Mouse (Mus musculus) kidney, embryonic 14.5 days (tissue): ENCODE data around the gene Pdia5. TPM values are rescaled to one million over a fixed set of nuclear protein-coding genes. Genes with fewer than 3 reads are reported as not detected.

Experiments
- ATAC-seq: fragments of 200-750 bp; cut with Nextera tagmentation; 2 replicates; pipeline ENCODE4 v1.8.0; 2017; ENCODE audit warnings: moderate number of reproducible peaks, mild to moderate bottlenecking, moderate TSS enrichment, moderate library complexity; ENCODE audit not compliant: low FRiP score, low TSS enrichment
- H3K27ac ChIP-seq: fragments of 300-500 bp; sonication (generic); 2 replicates; pipeline ENCODE4 v1.5.1; 2014; ENCODE audit warnings: low read depth, mild to moderate bottlenecking, low read length, moderate library complexity, mixed read lengths
- H3K27me3 ChIP-seq: fragments of 300-500 bp; sonication (generic); 2 replicates; pipeline ENCODE4 v1.6.1; 2014; ENCODE audit warnings: mild to moderate bottlenecking, low read length; ENCODE audit not compliant: control insufficient read depth, insufficient read depth
- H3K36me3 ChIP-seq: fragments of 300-500 bp; sonication (generic); 2 replicates; pipeline ENCODE4 v1.6.1; 2014; ENCODE audit warnings: low read length, mixed read lengths; ENCODE audit not compliant: control insufficient read depth, insufficient read depth
- H3K4me1 ChIP-seq: fragments of 300-500 bp; sonication (generic); 2 replicates; pipeline ENCODE4 v1.6.1; 2014; ENCODE audit warnings: low read length, mixed read lengths; ENCODE audit not compliant: control insufficient read depth, insufficient read depth
- H3K4me2 ChIP-seq: fragments of 300-500 bp; sonication (generic); replicated peaks from 2 replicates; pipeline ENCODE4 v1.6.1; 2014; ENCODE audit warnings: low read depth, mild to moderate bottlenecking, low read length
- H3K4me3 ChIP-seq: fragments of 300-500 bp; sonication (generic); 2 replicates; pipeline ENCODE4 v1.5.1; 2014; ENCODE audit warnings: mild to moderate bottlenecking, low read length
- H3K9ac ChIP-seq: fragments of 300-500 bp; sonication (generic); 2 replicates; pipeline ENCODE4 v1.6.1; 2014; ENCODE audit warnings: low read depth, mild to moderate bottlenecking, low read length, moderate library complexity
- H3K9me3 ChIP-seq: fragments of 300-500 bp; sonication (generic); 2 replicates; pipeline ENCODE4 v1.6.1; 2016; ENCODE audit warnings: low read length; ENCODE audit not compliant: control insufficient read depth
- WGBS: fragments of 180-500 bp; shearing (Covaris S2); extraction: QIAGEN DNeasy Blood & Tissue Kit; methylation state at CpG from one replicate; pipeline ENCODE4 v1.1.7; 2014; 5-methylcytosine and 5-hydroxymethylcytosine counted together
- polyA plus RNA-seq: library from polyadenylated mRNA; unstranded; fragments of >200 nt; fragmentation: Nextera tagmentation; extraction: Ambion mirVana; gene quantifications from 2 replicates; pipeline ENCODE4 v1.2.1, GENCODE M21; 2014

The Pdia5 gene
- polyA plus RNA-seq, 1 experiment from 2014 or later = 20.8 TPM

GRCm38 (mm10) chr16:35458297-35458696 is 32.4 kb downstream of the Pdia5 start:
- H3K36me3 ChIP-seq = peaks cover 25% of the 10 kb centered on the region; the same call in 1 of the 2 replicates
- ATAC-seq = peak; percentile 79

DNA sequence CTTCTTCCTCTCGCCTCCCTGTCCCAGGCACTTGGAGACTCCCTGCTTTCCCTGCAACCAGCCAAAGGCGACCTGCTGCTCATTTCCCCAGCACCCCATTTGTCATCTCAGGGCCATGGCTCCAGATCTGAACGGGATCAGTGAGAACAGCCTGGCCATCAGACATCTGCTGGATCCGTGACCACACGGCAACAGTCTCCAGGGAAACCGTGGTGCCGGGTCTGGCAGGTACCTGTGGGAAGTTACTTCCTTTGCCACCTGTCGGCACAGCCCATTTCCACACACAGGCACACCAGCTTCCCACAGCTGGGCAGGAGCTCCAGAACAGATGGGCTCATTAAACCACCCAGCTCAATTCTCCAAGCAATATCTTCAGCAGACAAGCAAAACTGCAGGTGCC is 33.2 kb downstream of the Pdia5 start:
- Histone ChIP-seq H3K9ac (no peak overlapping the region), H3K9me3 (no peaks in the 10 kb centered on the region), H3K4me3 (no peak overlapping the region), H3K27ac (no peak overlapping the region), H3K4me2 (no peak overlapping the region), H3K36me3 (peaks cover 25% of the 10 kb centered on the region; the same call in 1 of the 2 replicates), H3K27me3 (no peaks in the 10 kb centered on the region), H3K4me1 (no peaks in the 10 kb centered on the region)
- ATAC-seq = no peak
- WGBS = 75% methylated on average over 8 of the region's 8 CpGs

More at GRCm38 (mm10) chr16:35458297-35458696, 32.4 kb downstream of the Pdia5 start:
- no peaks in the 10 kb centered on the region for H3K9me3 ChIP-seq
- no peak overlapping the region for H3K27ac ChIP-seq
- 45% methylated on average over 11 of the region's 11 CpGs for WGBS
- H3K9ac ChIP-seq = no peak overlapping the region
- no peaks in the 10 kb centered on the region for H3K27me3 ChIP-seq
- no peak overlapping the region for H3K4me2 ChIP-seq
- H3K4me1 ChIP-seq = no peaks in the 10 kb centered on the region
- H3K4me3 ChIP-seq = no peak overlapping the region

DNA sequence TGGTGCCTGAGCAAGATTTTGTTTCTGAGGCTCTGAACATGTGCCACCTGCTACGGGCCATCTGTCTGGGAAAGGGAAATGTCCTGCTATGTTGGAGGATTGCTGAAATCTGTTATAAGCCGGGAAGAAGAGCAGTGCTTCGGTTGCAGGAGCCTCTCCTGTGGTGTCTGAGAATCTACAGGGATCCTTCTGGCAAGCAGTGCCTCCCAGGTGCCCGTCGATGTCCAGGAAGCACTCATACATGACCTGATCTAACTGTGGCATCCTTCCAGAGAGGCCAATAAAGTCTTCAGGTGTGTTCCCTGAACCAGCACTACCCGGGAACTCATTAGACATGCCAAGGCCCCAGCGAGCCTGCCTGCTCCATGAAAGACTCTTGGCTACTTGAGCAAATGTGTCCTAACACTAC is 33.7 kb downstream of the Pdia5 start:
- no peaks in the 10 kb centered on the region for H3K4me1 ChIP-seq
- peaks cover 24% of the 10 kb centered on the region; the same call in 1 of the 2 replicates for H3K36me3 ChIP-seq
- H3K4me3 ChIP-seq = no peak overlapping the region
- H3K9ac ChIP-seq = no peak overlapping the region
- ATAC-seq = no peak
- 90% methylated on average over 7 of the region's 7 CpGs for WGBS
- no peak overlapping the region for H3K27ac ChIP-seq
- H3K4me2 ChIP-seq = no peak overlapping the region
- H3K9me3 ChIP-seq = no peaks in the 10 kb centered on the region
- H3K27me3 ChIP-seq = no peaks in the 10 kb centered on the region

DNA sequence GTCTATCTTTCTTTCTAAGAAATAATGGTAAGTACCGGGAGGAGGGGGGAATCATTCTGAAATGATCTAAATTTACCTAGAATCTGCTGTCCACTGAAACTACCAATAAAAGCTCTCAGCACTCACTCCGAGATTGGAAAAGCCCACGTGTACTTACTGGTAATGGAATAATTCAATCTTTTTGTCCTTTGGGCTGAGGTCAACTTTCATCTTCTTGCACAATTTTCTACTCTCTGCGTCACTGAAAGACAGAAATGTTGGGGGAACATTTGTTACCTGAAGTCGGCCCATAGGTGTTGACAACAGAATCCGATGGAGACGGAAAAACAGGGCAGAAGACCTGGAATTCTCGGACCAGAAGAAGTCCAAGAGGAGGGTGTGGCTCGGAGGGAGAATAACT is 34.4 kb downstream of the Pdia5 start:
- WGBS = 93% methylated on average over 9 of the region's 9 CpGs
- peaks cover 18% of the 10 kb centered on the region; the same call in 1 of the 2 replicates for H3K36me3 ChIP-seq
- no peak overlapping the region for H3K4me2 ChIP-seq
- no peaks in the 10 kb centered on the region for H3K9me3 ChIP-seq
- H3K27me3 ChIP-seq = no peaks in the 10 kb centered on the region
- H3K27ac ChIP-seq = no peak overlapping the region
- no peak overlapping the region for H3K4me3 ChIP-seq
- ATAC-seq = no peak
- no peak overlapping the region for H3K9ac ChIP-seq
- no peaks in the 10 kb centered on the region for H3K4me1 ChIP-seq

DNA sequence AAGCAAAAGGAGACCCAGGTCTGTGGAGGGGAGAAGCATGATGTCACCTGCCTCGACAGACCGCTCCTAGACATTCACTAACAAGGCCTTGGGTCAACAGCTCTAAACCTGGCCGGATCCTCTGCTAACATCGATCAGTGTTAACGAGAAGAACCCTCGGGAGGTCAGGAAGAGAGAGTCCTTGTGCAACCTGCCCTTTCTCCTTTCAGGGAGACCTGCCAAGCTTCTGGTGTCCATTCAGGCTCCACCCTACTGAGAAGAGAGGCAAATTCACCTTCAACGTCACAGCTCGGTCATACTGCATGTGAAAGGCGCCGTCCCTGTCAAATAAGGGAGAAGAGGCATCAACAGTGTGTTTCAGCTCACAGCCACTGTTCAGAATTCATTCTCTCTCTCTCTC is 34.9 kb downstream of the Pdia5 start:
- no peak for ATAC-seq
- H3K4me1 ChIP-seq = no peaks in the 10 kb centered on the region
- H3K36me3 ChIP-seq = peaks cover 17% of the 10 kb centered on the region; the same call in 1 of the 2 replicates
- 94% methylated on average over 10 of the region's 10 CpGs for WGBS
- H3K27me3 ChIP-seq = no peaks in the 10 kb centered on the region
- H3K27ac ChIP-seq = no peak overlapping the region
- H3K9me3 ChIP-seq = no peaks in the 10 kb centered on the region
- no peak overlapping the region for H3K4me3 ChIP-seq
- no peak overlapping the region for H3K9ac ChIP-seq
- no peak overlapping the region for H3K4me2 ChIP-seq

GRCm38 (mm10) chr16:35450018-35450630 is 40.5 kb downstream of the Pdia5 start:
- Histone ChIP-seq H3K4me2 (no peak overlapping the region), H3K9me3 (no peaks in the 10 kb centered on the region), H3K9ac (no peak overlapping the region), H3K36me3 (peaks cover 15% of the 10 kb centered on the region), H3K4me1 (no peaks in the 10 kb centered on the region), H3K27ac (no peak overlapping the region), H3K4me3 (no peak overlapping the region), H3K27me3 (no peaks in the 10 kb centered on the region)
- 93% methylated on average over 16 of the region's 16 CpGs for WGBS
- no peak for ATAC-seq

DNA sequence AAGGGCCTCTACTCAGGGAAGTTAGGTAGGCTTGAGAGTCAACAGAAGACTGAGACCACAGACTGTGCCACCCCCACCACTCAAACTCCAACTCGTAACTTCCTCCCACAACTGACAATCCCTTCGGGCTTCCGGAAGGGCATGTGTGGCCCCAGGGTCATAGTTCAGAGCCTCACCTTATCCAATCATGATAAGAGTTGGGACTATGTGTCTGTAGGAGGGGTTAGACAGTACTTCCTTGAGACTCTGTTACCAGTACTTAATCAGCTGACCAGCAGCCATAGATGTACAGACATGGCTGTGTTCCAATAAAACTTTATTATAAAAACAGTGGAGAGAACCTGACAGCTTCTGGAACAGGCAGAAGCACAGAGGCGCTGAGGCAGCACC is 48.7 kb downstream of the Pdia5 start:
- H3K36me3 ChIP-seq = peaks cover 2% of the 10 kb centered on the region; the same call in 1 of the 2 replicates
- no peak for ATAC-seq

DNA sequence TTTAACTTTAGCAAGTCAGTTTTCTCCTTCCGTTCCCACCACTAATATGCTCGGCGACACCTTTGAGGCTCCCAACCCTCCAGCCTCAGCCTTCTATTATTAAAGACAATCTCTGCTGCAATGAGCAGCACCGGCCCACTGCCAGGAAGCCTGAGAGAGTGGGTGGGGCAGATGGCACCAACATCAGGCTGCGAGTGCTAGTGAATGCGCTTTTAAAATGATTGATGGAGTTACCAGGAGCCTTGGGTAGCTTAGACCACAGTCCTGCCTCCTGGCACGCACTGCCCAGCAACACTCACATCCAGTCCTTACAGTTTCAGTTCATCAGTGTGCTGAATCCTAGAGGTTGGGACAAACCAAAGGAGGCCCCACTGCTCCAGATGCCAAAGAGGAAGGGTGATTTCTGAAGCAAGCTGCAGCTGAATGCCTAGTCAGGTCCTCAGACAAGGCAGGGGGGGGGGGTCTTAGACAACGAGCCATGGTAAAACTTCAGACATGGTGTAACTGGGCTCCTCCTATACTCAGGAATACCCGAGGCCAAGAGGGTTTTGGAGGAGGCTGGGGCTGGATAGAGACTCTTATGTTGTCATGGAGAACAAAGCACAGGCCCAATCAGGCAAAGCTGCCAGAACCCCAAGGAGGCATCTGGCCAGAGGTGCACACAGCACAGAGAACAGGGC is 49.2 kb downstream of the Pdia5 start:
- 92% methylated on average over 9 of the region's 9 CpGs for WGBS
- H3K9ac ChIP-seq = no peak overlapping the region
- H3K27me3 ChIP-seq = no peaks in the 10 kb centered on the region
- H3K36me3 ChIP-seq = peaks cover 2% of the 10 kb centered on the region; the same call in 1 of the 2 replicates
- ATAC-seq = no peak
- H3K4me3 ChIP-seq = no peak overlapping the region
- H3K27ac ChIP-seq = no peak overlapping the region
- H3K4me2 ChIP-seq = no peak overlapping the region
- H3K4me1 ChIP-seq = no peaks in the 10 kb centered on the region
- no peaks in the 10 kb centered on the region for H3K9me3 ChIP-seq

More for the DNA sequence above, 48.7 kb downstream of the Pdia5 start:
- WGBS = 91% methylated on average over 4 of the region's 4 CpGs
- Histone ChIP-seq H3K27ac (no peak overlapping the region), H3K4me1 (no peaks in the 10 kb centered on the region), H3K4me3 (no peak overlapping the region), H3K4me2 (no peak overlapping the region), H3K9me3 (no peaks in the 10 kb centered on the region), H3K9ac (no peak overlapping the region), H3K27me3 (no peaks in the 10 kb centered on the region)

DNA sequence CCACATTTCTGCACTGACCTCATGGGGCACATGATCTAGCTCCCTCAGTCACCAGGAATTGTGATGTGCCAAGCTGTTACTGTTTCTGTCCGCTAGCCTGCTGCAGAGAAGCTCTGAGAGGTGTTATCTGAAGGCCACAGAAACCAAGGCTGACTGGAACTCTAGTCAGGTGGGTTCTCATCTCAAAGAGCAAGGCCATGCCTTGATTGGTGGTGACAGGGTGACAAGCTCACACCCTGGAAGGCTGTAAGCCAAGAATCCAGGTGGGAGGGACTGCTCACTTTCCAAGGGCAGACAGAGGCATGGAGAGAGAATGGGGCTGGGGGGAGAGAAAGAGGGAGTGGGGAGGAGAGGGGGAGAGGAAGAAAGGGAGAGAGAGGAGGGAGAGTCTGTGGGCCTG is 51.6 kb downstream of the Pdia5 start:
- Histone ChIP-seq H3K27ac (no peak overlapping the region), H3K27me3 (no peaks in the 10 kb centered on the region), H3K9ac (no peak overlapping the region), H3K4me2 (no peak overlapping the region), H3K36me3 (peaks cover 2% of the 10 kb centered on the region; the same call in 1 of the 2 replicates), H3K4me1 (no peaks in the 10 kb centered on the region), H3K9me3 (no peaks in the 10 kb centered on the region), H3K4me3 (no peak overlapping the region)
- no peak for ATAC-seq
- WGBS = 63% methylated on average over 1 of the region's 1 CpGs
